Mouse (Mus musculus): ENCODE measurements at regions not wholly inside any gene's neighbourhood (a gene's known extent, or its start where the extent isn't known, plus 50 kb on each side); places are given as distances from the start of the nearest gene placed in this dataset.

- no peak for DNase-seq (ENCODE audit: low spot score in 2 of 2)
Measured at GRCm38 (mm10) chr5:55276265-55276837, 1278.1 kb downstream of the Stim2 start.

GRCm38 (mm10) chr5:55293301-55293700, 1295.0 kb downstream of the Stim2 start:
- DNase-seq (ENCODE audit: low spot score in 2 of 2), result no peak

GRCm38 (mm10) chr5:55293978-55294377, 1295.7 kb downstream of the Stim2 start:
- DNase-seq (ENCODE audit: low spot score in 2 of 2), result peak in 1 of 2 experiments; percentile 11

GRCm38 (mm10) chr5:55294781-55295180, 1296.5 kb downstream of the Stim2 start:
- DNase-seq (ENCODE audit: low spot score in 2 of 2), result no peak

GRCm38 (mm10) chr5:55301538-55301937, 1303.2 kb downstream of the Stim2 start:
- no peak for DNase-seq (ENCODE audit: low spot score in 2 of 2)

GRCm38 (mm10) chr5:55345968-55346367, 1347.7 kb downstream of the Stim2 start:
- DNase-seq (ENCODE audit: low spot score in 2 of 2), result no peak

GRCm38 (mm10) chr5:55355483-55355882, 1357.2 kb downstream of the Stim2 start:
- DNase-seq (ENCODE audit: low spot score in 2 of 2), result no peak

GRCm38 (mm10) chr5:55374295-55374694, 1376.0 kb downstream of the Stim2 start:
- no peak for DNase-seq (ENCODE audit: low spot score in 2 of 2)

- DNase-seq (ENCODE audit: low spot score in 2 of 2), result no peak
Measured at GRCm38 (mm10) chr5:55390846-55391245, 1392.5 kb downstream of the Stim2 start.

- DNase-seq (ENCODE audit: low spot score in 2 of 2), result no peak
Measured at GRCm38 (mm10) chr5:55395986-55396385, 1397.7 kb downstream of the Stim2 start.

- DNase-seq (ENCODE audit: low spot score in 2 of 2), result peak in 1 of 2 experiments; percentile 15
Measured at GRCm38 (mm10) chr5:55416146-55416545, 1417.8 kb downstream of the Stim2 start.

- DNase-seq (ENCODE audit: low spot score in 2 of 2), result no peak
Measured at GRCm38 (mm10) chr5:55439158-55439557, 1440.9 kb downstream of the Stim2 start.

GRCm38 (mm10) chr5:55449064-55449463, 1450.8 kb downstream of the Stim2 start:
- DNase-seq (ENCODE audit: low spot score in 2 of 2), result peak in 1 of 2 experiments; percentile 7
